Mouse (Mus musculus) forebrain, embryonic 12.5 days (tissue): ENCODE results near the gene Zfand3. TPM values are rescaled to one million over a fixed set of nuclear protein-coding genes. Genes with fewer than 3 reads are reported as not detected.

ENCODE experiments used
- ATAC-seq: fragments of 200-750 bp; cut with Nextera tagmentation; 2 replicates; pipeline ENCODE4 v1.8.0; 2017; ENCODE audit warnings: moderate TSS enrichment; ENCODE audit not compliant: low FRiP score
- H3K27ac ChIP-seq: fragments of 300-500 bp; sonication (generic); 2 replicates; pipeline ENCODE4 v1.5.1; 2016; ENCODE audit warnings: mild to moderate bottlenecking
- H3K27me3 ChIP-seq: fragments of 300-500 bp; sonication (generic); 2 replicates; pipeline ENCODE4 v1.6.1; 2016; ENCODE audit warnings: mild to moderate bottlenecking
- H3K36me3 ChIP-seq: fragments of 300-500 bp; sonication (generic); replicated peaks from 2 replicates; pipeline ENCODE4 v1.6.1; 2016; ENCODE audit warnings: mild to moderate bottlenecking
- H3K4me1 ChIP-seq: fragments of 300-500 bp; sonication (generic); 2 replicates; pipeline ENCODE4 v1.6.1; 2016
- H3K4me2 ChIP-seq: fragments of 300-500 bp; sonication (generic); 2 replicates; pipeline ENCODE4 v1.6.1; 2016; ENCODE audit warnings: mild to moderate bottlenecking, moderate library complexity
- H3K4me3 ChIP-seq: fragments of 300-500 bp; sonication (generic); replicated peaks from 2 replicates; pipeline ENCODE4 v1.5.1; 2016; ENCODE audit warnings: mild to moderate bottlenecking
- H3K9ac ChIP-seq: fragments of 300-500 bp; sonication (generic); 2 replicates; pipeline ENCODE4 v1.6.1; 2016; ENCODE audit warnings: mild to moderate bottlenecking
- H3K9me3 ChIP-seq: fragments of 300-500 bp; sonication (generic); 2 replicates; pipeline ENCODE4 v1.6.1; 2016
- WGBS: fragments of 180-500 bp; shearing (Covaris S2); methylation state at CpG from one replicate; pipeline ENCODE4 v1.1.7; 2016; 5-methylcytosine and 5-hydroxymethylcytosine counted together
- polyA plus RNA-seq: library from polyadenylated mRNA; unstranded; fragments of >200 nt; fragmentation: Nextera tagmentation; extraction: Ambion mirVana; gene quantifications from 2 replicates; pipeline ENCODE4 v1.2.1, GENCODE M21; 2016

The Zfand3 gene
- polyA plus RNA-seq, 1 experiment from 2014 or later: 77.3 TPM

DNA sequence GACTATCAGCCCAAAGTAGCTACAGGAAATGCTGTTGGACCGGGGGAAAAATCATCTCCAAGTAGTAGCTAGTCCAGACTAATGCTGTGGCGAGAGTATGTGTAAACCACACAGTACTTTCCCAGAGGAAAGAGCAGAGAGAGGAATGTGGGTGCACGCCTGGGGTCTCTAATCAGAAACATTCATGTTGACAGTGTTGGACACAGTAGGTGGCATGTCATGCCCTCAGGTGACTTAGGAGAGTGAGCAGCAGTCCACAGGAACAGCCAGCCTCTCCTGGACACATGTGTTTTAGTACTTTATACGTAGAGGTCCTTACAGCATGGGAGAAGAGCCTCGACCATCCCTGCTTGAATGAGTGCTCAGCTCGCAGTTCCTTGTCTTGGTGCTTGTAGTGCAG, 159.3 kb downstream of the Zfand3 start:
- H3K36me3 ChIP-seq: peaks cover 5% of the 10 kb centered on the region; the same call in 1 of the 2 replicates
- no peak overlapping the region for H3K4me2 ChIP-seq
- no peak overlapping the region for H3K9ac ChIP-seq
- H3K4me1 ChIP-seq: peaks cover 13% of the 10 kb centered on the region
- H3K27ac ChIP-seq: no peak overlapping the region
- no peak for ATAC-seq
- no peaks in the 10 kb centered on the region for H3K9me3 ChIP-seq
- 87% methylated on average over 6 of the region's 6 CpGs for WGBS
- H3K4me3 ChIP-seq: no peak overlapping the region
- H3K27me3 ChIP-seq: no peaks in the 10 kb centered on the region

GRCm38 (mm10) chr17:30164818-30165217, 160.3 kb downstream of the Zfand3 start:
- Histone ChIP-seq H3K27ac (peak overlapping the region; percentile 19; the same call in 1 of the 2 replicates), H3K4me3 (no peak overlapping the region)

DNA sequence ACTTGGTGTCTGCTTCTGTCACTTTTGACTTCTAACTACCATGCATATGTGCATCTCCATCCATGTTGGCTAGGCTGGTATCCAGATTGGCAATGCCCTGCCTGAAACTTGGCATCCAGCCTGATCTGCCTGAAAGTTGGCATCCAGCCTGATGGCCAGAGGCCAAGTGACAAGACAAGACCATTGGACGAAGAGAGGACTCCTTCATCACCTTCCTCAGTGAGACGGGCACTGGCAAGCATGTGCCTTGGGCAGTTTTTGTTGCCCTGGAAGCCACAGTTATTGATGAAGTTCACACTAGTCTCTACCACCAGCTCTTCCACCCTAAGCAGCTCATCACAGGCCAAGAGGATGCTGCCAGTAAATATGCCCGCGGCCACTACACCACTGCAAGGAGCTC, 172.9 kb downstream of the Zfand3 start:
- ATAC-seq: no peak
- no peak overlapping the region for H3K27ac ChIP-seq
- 87% methylated on average over 4 of the region's 4 CpGs for WGBS

More at GRCm38 (mm10) chr17:30164818-30165217, 160.3 kb downstream of the Zfand3 start:
- H3K4me1 ChIP-seq: peaks cover 11% of the 10 kb centered on the region; the same call in 1 of the 2 replicates
- ATAC-seq: no peak
- peaks cover 5% of the 10 kb centered on the region; the same call in 1 of the 2 replicates for H3K36me3 ChIP-seq
- no peak overlapping the region for H3K4me2 ChIP-seq
- WGBS: 68% methylated on average over 9 of the region's 9 CpGs
- H3K9me3 ChIP-seq: no peaks in the 10 kb centered on the region
- H3K9ac ChIP-seq: no peak overlapping the region
- H3K27me3 ChIP-seq: no peaks in the 10 kb centered on the region

DNA sequence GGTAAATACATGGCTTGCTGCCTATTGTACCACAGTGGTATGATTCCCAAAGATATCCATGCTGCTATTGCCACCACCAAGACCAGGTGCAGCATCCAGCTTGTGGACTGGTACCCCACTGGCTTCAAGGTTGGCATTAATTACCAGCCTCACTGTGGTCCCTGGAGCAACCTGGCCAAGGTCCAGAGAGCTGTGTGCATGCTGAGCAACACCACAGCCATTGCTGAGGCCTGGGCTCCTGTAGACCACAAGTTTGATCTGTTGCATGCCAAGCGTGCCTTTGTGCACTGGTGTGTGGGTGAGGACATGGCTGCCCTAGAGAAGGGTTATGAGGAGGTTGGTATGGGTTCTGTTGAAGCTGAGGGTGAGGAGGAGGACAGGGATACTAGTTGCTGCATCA, 173.9 kb downstream of the Zfand3 start:
- H3K27me3 ChIP-seq: no peaks in the 10 kb centered on the region

More for the DNA sequence above, 172.9 kb downstream of the Zfand3 start:
- Histone ChIP-seq H3K9me3 (no peaks in the 10 kb centered on the region), H3K4me2 (no peak overlapping the region), H3K9ac (no peak overlapping the region), H3K36me3 (peaks cover 4% of the 10 kb centered on the region), H3K4me1 (no peaks in the 10 kb centered on the region), H3K4me3 (no peak overlapping the region), H3K27me3 (no peaks in the 10 kb centered on the region)

GRCm38 (mm10) chr17:30180197-30180596, 175.7 kb downstream of the Zfand3 start:
- no peak overlapping the region for H3K27ac ChIP-seq
- WGBS: 83% methylated on average over 6 of the region's 6 CpGs
- peaks cover 4% of the 10 kb centered on the region for H3K36me3 ChIP-seq
- H3K27me3 ChIP-seq: no peaks in the 10 kb centered on the region
- no peaks in the 10 kb centered on the region for H3K9me3 ChIP-seq
- no peak overlapping the region for H3K4me2 ChIP-seq
- no peak overlapping the region for H3K4me3 ChIP-seq
- H3K9ac ChIP-seq: no peak overlapping the region
- no peaks in the 10 kb centered on the region for H3K4me1 ChIP-seq
- ATAC-seq: no peak

More for the DNA sequence above, 173.9 kb downstream of the Zfand3 start:
- Histone ChIP-seq H3K4me2 (no peak overlapping the region), H3K4me1 (no peaks in the 10 kb centered on the region), H3K4me3 (no peak overlapping the region), H3K36me3 (peaks cover 4% of the 10 kb centered on the region), H3K9me3 (no peaks in the 10 kb centered on the region), H3K9ac (no peak overlapping the region), H3K27ac (no peak overlapping the region)
- no peak for ATAC-seq
- WGBS: 90% methylated on average over 1 of the region's 1 CpGs

DNA sequence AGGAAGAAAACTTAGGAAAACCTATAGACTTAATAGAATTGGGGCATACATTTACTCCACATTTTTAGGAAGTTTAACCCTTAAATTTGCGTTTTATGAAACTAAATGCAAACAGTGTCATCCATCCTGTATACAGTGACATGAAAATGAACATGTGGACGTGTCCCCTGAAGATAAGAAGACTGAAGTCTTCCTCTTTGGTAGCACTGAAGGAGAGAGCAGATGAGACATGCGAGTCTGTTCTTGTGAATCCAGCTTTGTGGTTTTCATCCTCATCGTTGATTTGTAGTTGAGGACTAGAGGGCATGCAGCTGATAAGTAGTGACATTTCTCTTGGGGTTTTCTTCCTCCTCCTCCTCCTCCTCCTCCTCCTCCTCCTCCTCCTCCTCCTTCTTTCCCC, 177.0 kb downstream of the Zfand3 start:
- Histone ChIP-seq H3K27ac (no peak overlapping the region), H3K4me1 (no peaks in the 10 kb centered on the region), H3K4me2 (no peak overlapping the region), H3K9ac (no peak overlapping the region), H3K36me3 (peaks cover 4% of the 10 kb centered on the region), H3K4me3 (no peak overlapping the region), H3K9me3 (no peaks in the 10 kb centered on the region), H3K27me3 (no peaks in the 10 kb centered on the region)
- no peak for ATAC-seq
- 89% methylated on average over 4 of the region's 4 CpGs for WGBS

DNA sequence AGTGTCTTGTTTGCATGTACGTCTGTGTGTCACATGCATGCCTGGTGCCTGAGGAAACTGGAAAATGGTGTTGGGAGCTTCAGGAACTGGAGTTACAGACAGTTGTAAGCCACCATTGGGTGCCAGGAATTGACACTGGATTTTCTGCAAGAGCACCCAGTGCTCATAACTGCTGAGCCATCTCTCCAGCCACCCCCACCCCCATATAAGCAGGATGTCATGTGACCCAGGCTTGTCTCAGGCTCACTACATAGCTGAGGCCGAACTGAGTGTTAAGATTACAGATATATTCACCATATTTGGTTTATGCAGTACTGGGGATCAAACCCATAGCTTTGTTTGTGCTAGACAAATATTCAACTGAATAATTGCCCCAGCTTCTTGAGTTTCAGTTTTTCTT, 177.5 kb downstream of the Zfand3 start:
- no peak overlapping the region for H3K4me2 ChIP-seq
- H3K9me3 ChIP-seq: no peaks in the 10 kb centered on the region
- H3K4me3 ChIP-seq: no peak overlapping the region
- H3K9ac ChIP-seq: no peak overlapping the region
- peaks cover 2% of the 10 kb centered on the region for H3K4me1 ChIP-seq
- H3K27ac ChIP-seq: no peak overlapping the region
- WGBS: 98% methylated on average over 2 of the region's 2 CpGs
- H3K36me3 ChIP-seq: peaks cover 4% of the 10 kb centered on the region
- no peaks in the 10 kb centered on the region for H3K27me3 ChIP-seq
- no peak for ATAC-seq

DNA sequence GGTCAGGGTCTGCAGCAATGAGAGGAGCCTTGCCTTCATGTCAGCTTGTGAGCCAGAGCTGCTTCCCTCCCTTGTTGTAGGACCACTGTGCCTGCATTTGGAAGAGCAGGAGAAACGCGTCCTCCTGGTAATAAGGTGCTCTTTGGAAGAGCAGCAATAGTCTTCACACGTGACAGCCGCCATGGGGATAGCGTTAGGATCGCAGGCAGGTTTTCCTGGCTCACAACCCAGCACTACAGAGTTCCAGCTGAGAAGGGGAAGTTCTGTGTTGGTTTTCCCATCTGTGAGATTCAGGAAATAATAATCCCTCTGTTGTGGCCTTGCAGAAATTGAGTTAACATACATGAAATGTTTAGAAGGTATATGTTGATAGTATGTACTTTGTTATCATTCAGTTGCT, 179.0 kb downstream of the Zfand3 start:
- Histone ChIP-seq H3K27me3 (no peaks in the 10 kb centered on the region), H3K36me3 (no peaks in the 10 kb centered on the region), H3K4me2 (no peak overlapping the region), H3K9ac (no peak overlapping the region), H3K4me1 (peaks cover 17% of the 10 kb centered on the region), H3K9me3 (no peaks in the 10 kb centered on the region), H3K27ac (no peak overlapping the region), H3K4me3 (no peak overlapping the region)
- ATAC-seq: no peak
- 92% methylated on average over 6 of the region's 6 CpGs for WGBS

DNA sequence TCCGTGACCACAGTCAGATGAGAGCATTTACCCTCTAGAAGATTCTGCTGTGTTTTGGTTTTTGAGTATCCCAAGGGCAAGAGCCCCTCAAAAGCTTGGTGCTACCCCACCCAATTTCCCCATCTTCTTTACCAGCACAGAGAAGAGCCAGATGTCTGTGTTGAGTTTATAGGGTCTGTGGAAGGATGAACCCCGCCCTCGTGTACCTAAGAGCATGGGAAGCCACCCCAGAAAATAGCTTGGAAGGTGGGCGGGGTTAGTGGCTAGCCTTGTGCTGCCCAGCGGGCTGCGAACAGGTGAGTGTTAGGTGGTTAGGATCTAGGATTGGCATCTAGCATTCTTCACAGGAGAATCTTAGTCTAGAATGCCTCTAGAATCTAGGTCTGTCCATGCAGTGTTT, 182.6 kb downstream of the Zfand3 start:
- no peak overlapping the region for H3K4me3 ChIP-seq
- 86% methylated on average over 6 of the region's 6 CpGs for WGBS
- H3K36me3 ChIP-seq: no peaks in the 10 kb centered on the region
- 0 out of 2 replicates have a peak, but pooled peaks cover 7% of the 10 kb centered on the region for H3K27me3 ChIP-seq
- H3K27ac ChIP-seq: peak overlapping the region; percentile 93
- H3K9ac ChIP-seq: no peak overlapping the region
- H3K9me3 ChIP-seq: no peaks in the 10 kb centered on the region
- H3K4me2 ChIP-seq: no peak overlapping the region
- H3K4me1 ChIP-seq: peaks cover 47% of the 10 kb centered on the region
- ATAC-seq: no peak

DNA sequence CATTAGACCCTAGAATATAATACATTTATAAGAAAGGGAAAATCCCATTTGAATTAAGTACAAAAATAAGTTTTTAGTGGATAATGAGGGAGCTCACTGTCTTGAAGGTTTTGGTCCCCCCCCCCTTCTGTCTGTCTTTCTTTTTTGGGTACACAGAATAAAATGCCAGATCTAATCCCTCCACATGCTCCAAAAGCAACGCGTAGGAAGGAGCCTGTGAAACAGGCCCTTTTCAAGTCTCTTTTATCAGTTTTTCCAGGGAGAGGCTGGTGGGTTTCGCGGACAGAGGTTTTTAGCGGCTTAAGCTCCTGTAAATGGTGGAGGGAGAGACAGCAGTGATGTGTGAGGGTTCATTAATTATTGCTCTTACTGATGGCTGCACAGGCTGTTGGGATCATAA, 183.0 kb downstream of the Zfand3 start:
- 10% methylated on average over 5 of the region's 5 CpGs for WGBS
- H3K36me3 ChIP-seq: peaks cover 2% of the 10 kb centered on the region; the same call in 1 of the 2 replicates
- no peak overlapping the region for H3K9ac ChIP-seq
- H3K4me3 ChIP-seq: no peak overlapping the region
- peak overlapping the region; percentile 93 for H3K27ac ChIP-seq
- no peak for ATAC-seq
- no peaks in the 10 kb centered on the region for H3K9me3 ChIP-seq
- H3K27me3 ChIP-seq: 0 out of 2 replicates have a peak, but pooled peaks cover 7% of the 10 kb centered on the region
- peaks cover 52% of the 10 kb centered on the region for H3K4me1 ChIP-seq
- peak overlapping the region; percentile 43 for H3K4me2 ChIP-seq

GRCm38 (mm10) chr17:30188031-30188981, 183.8 kb downstream of the Zfand3 start:
- H3K36me3 ChIP-seq: peaks cover 8% of the 10 kb centered on the region; the same call in 1 of the 2 replicates
- no peak overlapping the region for H3K4me3 ChIP-seq
- 11% methylated on average over 20 of the region's 20 CpGs for WGBS
- peak; percentile 84 for ATAC-seq
- 0 out of 2 replicates have a peak, but pooled peaks cover 7% of the 10 kb centered on the region for H3K27me3 ChIP-seq
- H3K9me3 ChIP-seq: no peaks in the 10 kb centered on the region
- H3K27ac ChIP-seq: peak overlapping the region; percentile 93
- peaks cover 59% of the 10 kb centered on the region for H3K4me1 ChIP-seq
- peak overlapping the region; percentile 43 for H3K4me2 ChIP-seq
- no peak overlapping the region for H3K9ac ChIP-seq

GRCm38 (mm10) chr17:30191097-30191640, 186.6 kb downstream of the Zfand3 start:
- no peak overlapping the region for H3K27ac ChIP-seq
- ATAC-seq: no peak
- H3K4me1 ChIP-seq: peaks cover 82% of the 10 kb centered on the region
- 65% methylated on average over 11 of the region's 11 CpGs for WGBS
- no peak overlapping the region for H3K9ac ChIP-seq
- 0 out of 2 replicates have a peak, but pooled peaks cover 7% of the 10 kb centered on the region for H3K27me3 ChIP-seq
- H3K4me2 ChIP-seq: no peak overlapping the region
- no peak overlapping the region for H3K4me3 ChIP-seq
- H3K9me3 ChIP-seq: no peaks in the 10 kb centered on the region
- peaks cover 8% of the 10 kb centered on the region; the same call in 1 of the 2 replicates for H3K36me3 ChIP-seq
